Mouse (Mus musculus) thymus, adult 18-20 months (tissue): ENCODE results near the gene Tmod2.

Experiments
- DNase-seq, 2 experiments: peaks; one replicate each; pipeline ENCODE4 v3.0.0; 2022; ENCODE audit warnings: mixed read lengths in 2 of 2

Gene Tmod2

GRCm38 (mm10) chr9:75600166-75600934, 10.8 kb downstream of the Tmod2 start:
- DNase-seq = no peak

- DNase-seq = no peak
Observed at GRCm38 (mm10) chr9:75599191-75599841, 11.8 kb downstream of the Tmod2 start.

DNA sequence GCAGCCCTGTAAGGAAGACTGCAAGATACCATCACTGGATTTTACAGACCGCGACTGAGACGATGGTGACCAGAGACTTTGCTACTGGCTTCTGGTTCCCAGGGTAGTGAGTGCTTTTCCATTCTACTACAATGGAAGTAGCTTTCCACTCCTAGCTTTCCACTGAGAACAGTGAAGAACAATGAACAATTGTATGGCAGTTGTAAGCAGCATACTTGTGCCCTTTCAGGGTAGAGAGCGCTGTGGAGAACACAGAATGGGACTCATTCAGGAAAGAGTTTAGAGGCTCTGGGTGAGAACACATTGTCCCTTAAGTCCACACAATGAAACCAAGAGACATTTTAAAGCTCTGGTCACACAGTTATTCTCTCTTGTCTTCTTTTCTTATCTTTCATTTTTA, 13.5 kb downstream of the Tmod2 start:
- DNase-seq = no peak

DNA sequence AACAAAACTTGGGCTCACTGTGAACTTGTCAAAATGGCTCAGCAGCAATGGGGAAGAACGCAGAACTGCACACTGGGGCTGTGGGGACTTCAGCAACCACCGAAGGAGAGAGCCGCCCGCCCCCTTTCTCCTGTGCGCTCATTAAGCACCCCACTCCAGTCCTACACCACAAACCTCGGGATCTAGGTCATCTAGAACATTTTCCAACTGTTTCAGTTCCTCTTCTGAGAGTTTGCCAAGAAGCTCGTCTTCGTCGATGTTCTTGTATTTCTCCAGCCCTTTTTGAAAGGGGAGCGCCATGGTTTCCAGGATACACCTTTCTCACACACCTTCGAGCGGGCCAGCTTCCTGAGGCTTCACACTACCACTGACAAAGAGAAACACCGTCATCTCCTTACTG, 14.1 kb downstream of the Tmod2 start:
- DNase-seq = no peak

DNA sequence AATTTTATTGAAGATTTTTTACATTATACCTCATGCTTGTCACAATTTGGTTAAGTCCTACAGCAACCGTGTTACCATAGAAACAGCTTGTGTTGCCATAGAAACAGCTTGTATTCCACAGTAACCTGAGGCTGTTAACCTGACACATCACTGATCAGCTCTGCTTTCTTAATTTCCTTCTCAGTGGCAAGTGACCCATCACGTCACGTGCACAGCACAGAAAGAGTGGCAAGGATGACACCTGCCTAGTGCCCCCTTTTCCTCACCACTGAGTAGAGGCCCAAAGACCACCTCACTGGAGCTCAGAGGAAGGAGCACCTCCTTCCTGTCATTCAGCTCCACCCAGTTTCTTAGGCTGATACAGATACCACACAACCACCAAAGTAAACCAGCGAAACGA, 17.6 kb downstream of the Tmod2 start:
- no peak for DNase-seq

DNA sequence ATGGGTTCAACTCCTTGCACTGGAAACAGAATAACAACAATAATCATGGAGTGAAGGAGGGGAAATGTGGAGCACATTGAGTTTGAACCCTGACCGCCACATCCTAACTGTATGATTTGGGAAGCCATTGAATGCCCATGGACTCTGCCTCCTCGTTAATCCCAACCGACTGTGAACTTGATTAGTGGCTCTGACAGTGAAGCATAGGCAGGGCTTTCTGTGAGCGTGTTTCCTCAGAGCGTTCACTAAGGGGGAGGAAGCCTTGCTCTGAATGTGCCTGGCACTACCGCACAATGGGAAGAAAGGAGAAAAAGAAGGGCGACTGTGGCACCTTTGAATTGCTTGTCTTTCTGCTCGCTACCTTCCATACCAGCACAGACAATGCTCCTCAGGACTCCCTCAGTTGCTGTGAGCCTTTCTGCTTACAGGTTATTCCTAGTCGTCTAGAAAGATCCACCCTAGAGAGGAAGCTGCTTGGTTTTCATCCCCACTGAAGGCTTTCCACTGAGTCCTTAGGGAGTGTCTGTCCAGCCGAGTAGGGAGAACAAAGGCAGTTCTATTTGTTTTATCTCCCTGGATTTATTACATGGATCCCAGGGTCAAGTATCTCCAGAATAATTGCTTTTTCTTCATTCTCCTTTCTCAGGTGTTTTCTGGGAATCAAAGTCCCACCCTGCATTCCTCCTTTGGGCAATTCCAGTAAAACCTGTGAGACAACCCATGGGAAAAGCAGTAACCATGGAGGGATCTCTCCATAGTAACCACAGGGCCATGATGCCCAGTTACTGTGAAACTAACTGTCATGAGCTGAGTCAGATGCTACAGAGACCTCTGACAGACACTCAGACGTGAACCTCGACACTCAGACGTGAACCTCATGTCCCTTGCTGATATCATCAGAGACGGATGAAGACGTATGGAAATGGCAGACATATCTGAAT, 21.0 kb downstream of the Tmod2 start:
- DNase-seq = no peak

DNA sequence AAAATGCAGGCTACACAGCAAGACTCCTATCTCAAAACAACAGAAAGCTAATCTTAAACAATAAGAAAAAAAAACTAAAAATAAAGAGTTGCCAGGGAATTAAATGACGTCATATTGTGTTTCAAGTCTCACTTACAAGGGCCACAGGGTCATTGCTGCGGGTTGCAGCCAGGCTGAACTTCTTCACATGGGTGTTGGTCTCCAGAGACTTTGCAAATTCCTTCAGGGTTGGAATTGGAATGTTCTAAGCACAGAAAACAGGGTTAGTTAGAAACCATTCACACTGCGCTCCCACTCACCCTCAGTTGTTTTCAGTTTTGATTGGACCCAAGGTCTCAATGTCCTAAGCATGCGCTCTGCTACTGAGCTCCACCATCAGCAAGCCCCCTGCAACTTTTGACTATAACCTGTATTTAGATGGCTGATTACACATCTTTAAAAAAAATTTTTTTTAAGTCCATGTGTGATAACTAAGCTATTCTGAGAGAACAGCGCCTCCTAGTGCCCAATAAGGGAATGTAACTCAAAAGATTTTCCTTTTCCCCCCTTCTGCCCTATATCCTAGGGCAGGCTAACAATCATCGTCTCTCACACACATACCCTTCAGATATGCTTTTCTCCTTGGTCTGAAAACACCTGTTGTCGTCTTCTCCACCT, 29.3 kb downstream of the Tmod2 start:
- no peak for DNase-seq

- no peak for DNase-seq
Observed at GRCm38 (mm10) chr9:75579321-75579720, 31.8 kb downstream of the Tmod2 start.

GRCm38 (mm10) chr9:75571036-75571942, 39.8 kb downstream of the Tmod2 start:
- no peak for DNase-seq

DNA sequence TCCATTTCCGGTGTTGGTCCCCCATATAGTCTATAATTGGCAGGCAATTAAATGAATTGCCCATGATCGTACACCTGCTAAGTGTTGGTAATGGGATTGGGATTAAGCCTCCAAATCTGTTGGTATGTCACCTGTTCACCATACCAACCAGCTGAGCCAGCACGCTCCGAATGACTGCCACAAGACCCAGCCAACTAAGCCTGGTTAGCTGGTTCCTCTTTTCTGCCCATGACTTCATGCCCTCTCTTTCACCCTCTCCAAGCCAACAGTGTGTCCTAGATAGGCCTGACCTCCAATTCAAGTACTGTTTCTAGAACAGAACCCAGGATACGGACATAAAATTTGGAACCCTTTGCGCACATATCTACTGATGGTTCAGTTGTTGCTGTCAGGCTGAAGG, 42.7 kb downstream of the Tmod2 start:
- no peak for DNase-seq

DNA sequence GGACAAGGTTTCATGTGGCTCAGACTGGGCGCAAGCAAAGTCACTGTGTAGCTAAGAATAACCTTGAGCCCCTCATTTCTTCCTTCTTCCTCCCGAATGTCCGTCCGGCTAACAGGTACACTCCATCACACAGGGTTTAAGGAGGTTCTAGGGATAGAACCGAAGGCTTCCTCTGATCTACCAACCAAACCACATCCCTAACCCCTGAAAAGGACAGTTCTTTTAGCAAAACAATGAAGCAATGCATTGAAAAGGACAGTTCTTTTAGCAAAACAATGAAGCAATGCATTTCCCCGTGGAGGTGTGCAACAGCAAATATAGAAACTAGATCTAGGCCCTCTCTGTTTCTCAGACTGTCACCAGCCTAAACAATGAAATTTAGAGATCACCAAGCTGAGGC, 46.2 kb downstream of the Tmod2 start:
- no peak for DNase-seq

GRCm38 (mm10) chr9:75563622-75564021, 47.5 kb downstream of the Tmod2 start:
- no peak for DNase-seq

GRCm38 (mm10) chr9:75563176-75563575, 47.9 kb downstream of the Tmod2 start:
- no peak for DNase-seq

DNA sequence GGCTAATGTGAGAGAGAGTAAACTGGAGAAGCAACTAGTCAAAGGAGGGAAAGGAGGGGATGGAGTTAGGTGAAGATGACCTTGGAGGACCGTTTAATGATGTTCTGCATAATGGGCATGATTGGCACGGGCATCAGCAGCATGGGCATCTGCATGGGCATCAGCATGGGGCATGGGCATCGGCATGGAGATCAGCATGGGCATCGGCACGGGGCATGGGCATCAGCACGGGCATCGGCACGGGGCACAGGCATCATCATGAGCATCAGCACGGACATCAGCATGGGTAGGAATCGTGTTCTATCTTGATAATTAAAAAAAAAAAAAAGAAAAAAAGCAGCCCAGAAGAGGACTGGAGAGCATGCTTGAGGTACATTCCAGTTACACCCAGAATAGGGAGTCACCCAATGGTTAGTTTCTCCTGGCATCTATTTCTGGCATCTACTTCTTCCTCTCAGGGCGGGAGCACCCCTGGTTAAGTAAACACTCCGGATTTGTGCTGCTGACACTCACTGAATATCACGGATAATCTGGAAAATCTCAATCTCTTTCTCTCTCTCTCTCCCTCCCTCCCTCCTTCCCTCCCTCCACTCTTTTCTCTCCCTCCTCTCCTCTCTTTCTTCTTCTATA, 50.0 kb downstream of the Tmod2 start:
- DNase-seq = no peak

GRCm38 (mm10) chr9:75560353-75560752, 50.8 kb downstream of the Tmod2 start:
- DNase-seq = no peak

DNA sequence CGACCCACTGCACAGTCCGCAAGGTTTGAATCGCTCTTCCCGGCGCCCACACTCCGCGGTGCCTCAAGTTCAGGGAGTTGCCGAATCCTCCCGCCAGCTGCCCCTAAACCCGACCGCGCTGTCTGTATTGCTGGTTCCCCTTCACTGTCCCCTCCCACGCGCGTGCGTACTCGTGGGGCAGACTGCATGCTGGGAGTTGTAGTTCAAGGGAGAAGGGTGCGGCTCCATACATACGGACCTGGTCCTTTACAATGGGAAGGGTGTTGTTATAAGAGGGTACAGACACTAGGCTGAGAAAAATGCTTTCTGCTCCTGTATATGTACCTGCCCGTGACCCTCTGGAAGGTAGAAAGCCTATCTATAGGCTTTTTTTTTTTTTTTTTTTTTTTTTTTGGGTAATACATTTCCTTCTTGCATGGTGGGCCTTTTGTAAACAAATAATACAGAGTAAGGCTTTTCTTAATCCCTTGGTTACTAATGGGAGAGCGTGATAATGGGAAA, 51.6 kb downstream of the Tmod2 start, which contains the start of gene Tmod3:
Gene Tmod3, minus strand, starts transcription at position 146 of the 501 bp plus-strand sequence.
- DNase-seq = peak; percentile 91 to 94

- DNase-seq = no peak
Observed at GRCm38 (mm10) chr9:75558812-75559511, 52.2 kb downstream of the Tmod2 start.

DNA sequence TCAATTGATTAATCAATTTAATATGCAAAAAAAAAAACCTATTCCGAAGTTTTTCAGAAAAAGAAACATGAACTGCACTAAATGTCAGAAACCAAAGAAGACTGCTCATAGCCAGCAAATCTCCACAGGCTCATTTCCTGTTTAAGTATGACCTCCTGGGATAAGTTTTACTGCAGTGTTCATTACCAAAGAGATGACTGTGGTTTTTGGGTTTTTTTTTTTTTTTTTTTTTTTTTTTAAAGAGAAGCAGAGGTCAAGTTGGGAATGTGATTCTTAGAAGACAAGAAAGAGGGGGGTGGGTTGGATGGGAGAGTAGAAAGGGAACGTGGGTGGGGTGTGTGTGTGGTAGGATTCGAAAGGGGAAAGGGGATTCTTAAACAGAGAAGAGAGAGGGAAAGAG, 52.8 kb downstream of the Tmod2 start:
- no peak for DNase-seq

DNA sequence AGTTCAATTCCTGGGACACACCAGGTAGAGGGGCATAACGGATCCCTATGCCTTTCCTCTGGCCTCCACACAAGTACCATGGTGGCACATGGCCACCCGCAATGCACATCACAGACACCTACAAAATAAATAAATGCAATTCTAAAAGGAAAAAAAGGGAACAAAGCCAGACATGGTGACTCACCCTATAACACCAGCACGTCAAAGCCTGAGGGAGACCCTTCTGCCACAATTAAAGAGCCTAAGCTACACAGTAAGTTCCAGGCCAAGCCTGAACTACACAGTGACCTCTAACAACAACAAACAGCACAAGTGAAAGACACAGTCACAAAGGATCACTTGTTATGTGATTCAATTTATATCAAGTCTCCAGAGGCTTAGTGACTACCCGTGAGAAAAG, 57.4 kb downstream of the Tmod2 start:
- DNase-seq = no peak

- no peak for DNase-seq
Observed at GRCm38 (mm10) chr9:75551342-75551741, 59.8 kb downstream of the Tmod2 start.
